Mouse (Mus musculus) fibroblast of lung, adult 2 months (primary cell): ENCODE measurements at regions not wholly inside any gene's neighbourhood (a gene's known extent, or its start where the extent isn't known, plus 50 kb on each side); places are given as distances from the start of the nearest gene placed in this dataset.

ENCODE experiments used
- DNase-seq: peaks from one replicate; pipeline ENCODE4 v3.0.0-alpha.2; 2011; ENCODE audit warnings: low read depth

- DNase-seq, result no peak
Measured at GRCm38 (mm10) chr1:146185444-146185843, 309.1 kb upstream of the Brinp3 start.

- DNase-seq, result no peak
Measured at GRCm38 (mm10) chr1:146211646-146212045, 282.9 kb upstream of the Brinp3 start.

GRCm38 (mm10) chr1:146231487-146232466 is 262.8 kb upstream of the Brinp3 start:
- no peak for DNase-seq

GRCm38 (mm10) chr1:146260400-146260799 is 234.2 kb upstream of the Brinp3 start:
- DNase-seq, result no peak

- DNase-seq, result no peak
Measured at GRCm38 (mm10) chr1:146299031-146299430, 195.5 kb upstream of the Brinp3 start.

GRCm38 (mm10) chr1:146312547-146312946 is 182.0 kb upstream of the Brinp3 start:
- DNase-seq, result no peak

GRCm38 (mm10) chr1:146316172-146317158 is 178.1 kb upstream of the Brinp3 start:
- DNase-seq, result peak; percentile 45

- no peak for DNase-seq
Measured at GRCm38 (mm10) chr1:146322026-146322425, 172.5 kb upstream of the Brinp3 start.

GRCm38 (mm10) chr1:146322862-146323261 is 171.7 kb upstream of the Brinp3 start:
- DNase-seq, result no peak

GRCm38 (mm10) chr1:146337049-146337448 is 157.5 kb upstream of the Brinp3 start:
- no peak for DNase-seq

GRCm38 (mm10) chr1:146356964-146357363 is 137.6 kb upstream of the Brinp3 start:
- no peak for DNase-seq

- DNase-seq, result no peak
Measured at GRCm38 (mm10) chr1:146358301-146358700, 136.3 kb upstream of the Brinp3 start.

- no peak for DNase-seq
Measured at GRCm38 (mm10) chr1:146359632-146360031, 134.9 kb upstream of the Brinp3 start.

GRCm38 (mm10) chr1:146360124-146360523 is 134.4 kb upstream of the Brinp3 start:
- no peak for DNase-seq

- no peak for DNase-seq
Measured at GRCm38 (mm10) chr1:146363777-146364176, 130.8 kb upstream of the Brinp3 start.
